Mouse (Mus musculus) neural tube, embryonic 10.5 days (tissue): ENCODE measurements around the gene Polr3e.

Experiments used
- DNase-seq: peaks from one replicate; pipeline ENCODE4 v3.0.0-alpha.2; 2017; ENCODE audit warnings: low spot score; ENCODE audit errors: extremely low spot score

The Polr3e gene

DNA sequence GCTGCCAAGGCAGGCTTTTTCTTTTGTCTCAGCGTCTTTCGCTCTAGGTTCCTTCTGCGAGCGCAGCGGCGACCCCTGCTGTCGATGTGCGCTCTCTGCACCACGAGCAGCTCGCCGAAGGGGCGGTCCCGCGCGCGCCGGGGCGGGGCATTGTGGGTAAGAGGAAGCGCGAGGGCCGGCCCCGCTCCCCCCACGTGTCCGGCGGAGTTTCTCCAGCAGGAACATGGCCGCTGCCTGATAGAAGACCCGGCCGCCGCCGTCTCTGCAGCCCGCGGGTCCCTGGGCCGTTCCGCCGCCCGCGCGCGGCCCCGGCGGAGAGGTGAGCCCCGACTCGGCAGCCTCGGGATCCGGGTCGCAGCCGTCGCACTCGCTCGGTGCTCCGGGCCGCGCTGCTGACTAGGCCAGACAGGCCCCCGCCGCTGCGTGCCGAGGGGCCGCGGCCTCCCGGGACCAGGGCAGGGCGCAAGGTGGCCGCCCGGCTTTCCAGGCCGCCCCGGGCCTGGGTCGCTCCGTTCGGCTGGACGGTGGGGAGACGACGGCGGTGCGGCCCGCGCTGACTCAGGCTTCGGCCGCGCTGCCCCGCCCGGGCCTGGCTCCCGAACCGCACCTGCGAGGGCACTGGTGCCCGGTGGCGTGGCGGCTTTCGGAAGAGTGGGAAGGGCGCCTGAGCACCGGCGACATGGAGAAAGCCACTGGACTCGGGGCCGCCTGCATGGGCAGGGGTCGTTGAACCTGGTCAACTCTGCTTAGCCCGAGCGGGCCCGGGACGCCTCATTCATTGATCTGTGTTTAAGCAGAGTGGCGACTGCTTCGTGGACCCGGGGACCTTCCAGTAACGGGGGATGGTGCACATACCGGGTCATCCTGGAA is at the start of gene Polr3e:
Polr3e (plus strand) TSS at position 153 of the 870 bp plus-strand sequence.
- peak; percentile 99 for DNase-seq

GRCm38 (mm10) chr7:120869883-120870282 is 47.7 kb upstream of the Polr3e start:
- no peak for DNase-seq

GRCm38 (mm10) chr7:120870431-120871008 is 47.0 kb upstream of the Polr3e start:
- no peak for DNase-seq

DNA sequence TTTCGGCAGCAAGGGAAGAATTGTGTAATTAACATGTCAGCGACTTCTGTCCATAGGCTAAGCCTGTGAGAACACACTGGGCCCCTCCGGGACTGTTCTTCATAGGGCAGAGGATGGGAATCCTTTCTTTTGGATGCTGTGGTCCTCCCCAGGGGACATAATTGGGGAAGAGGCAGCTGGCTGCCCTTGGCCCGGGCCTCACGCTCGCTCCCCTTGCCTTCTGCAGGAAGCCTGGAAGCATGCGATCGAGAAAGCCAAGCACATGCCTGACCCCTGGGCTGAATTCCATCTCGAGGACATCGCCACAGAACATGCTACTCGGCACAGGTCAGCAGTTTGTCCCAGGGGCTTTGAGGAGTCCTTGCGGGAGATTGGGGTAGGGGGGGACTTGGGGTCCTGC is 44.5 kb upstream of the Polr3e start:
- DNase-seq, result no peak

DNA sequence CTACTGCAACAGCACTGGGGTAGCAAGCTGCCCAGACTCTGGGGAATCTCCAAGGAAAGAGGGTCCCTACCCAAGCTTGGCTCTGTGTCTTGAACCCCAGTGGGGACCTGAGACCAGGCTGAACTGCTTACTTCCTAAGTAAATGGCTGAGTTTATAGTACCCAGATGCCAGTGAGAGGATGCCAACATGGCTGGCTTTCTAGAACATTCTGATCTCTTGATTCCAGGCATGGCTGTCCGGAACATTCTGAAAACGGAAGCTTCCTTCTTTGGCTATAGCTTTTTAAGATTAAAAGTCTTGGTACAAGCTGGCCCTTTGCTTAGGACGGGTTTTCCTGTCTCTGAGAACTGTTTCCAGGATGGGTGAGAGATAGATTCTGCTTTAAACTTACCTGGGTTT is 43.5 kb upstream of the Polr3e start:
- DNase-seq, result no peak

- no peak for DNase-seq
Observed at GRCm38 (mm10) chr7:120874764-120875539, 42.6 kb upstream of the Polr3e start.

DNA sequence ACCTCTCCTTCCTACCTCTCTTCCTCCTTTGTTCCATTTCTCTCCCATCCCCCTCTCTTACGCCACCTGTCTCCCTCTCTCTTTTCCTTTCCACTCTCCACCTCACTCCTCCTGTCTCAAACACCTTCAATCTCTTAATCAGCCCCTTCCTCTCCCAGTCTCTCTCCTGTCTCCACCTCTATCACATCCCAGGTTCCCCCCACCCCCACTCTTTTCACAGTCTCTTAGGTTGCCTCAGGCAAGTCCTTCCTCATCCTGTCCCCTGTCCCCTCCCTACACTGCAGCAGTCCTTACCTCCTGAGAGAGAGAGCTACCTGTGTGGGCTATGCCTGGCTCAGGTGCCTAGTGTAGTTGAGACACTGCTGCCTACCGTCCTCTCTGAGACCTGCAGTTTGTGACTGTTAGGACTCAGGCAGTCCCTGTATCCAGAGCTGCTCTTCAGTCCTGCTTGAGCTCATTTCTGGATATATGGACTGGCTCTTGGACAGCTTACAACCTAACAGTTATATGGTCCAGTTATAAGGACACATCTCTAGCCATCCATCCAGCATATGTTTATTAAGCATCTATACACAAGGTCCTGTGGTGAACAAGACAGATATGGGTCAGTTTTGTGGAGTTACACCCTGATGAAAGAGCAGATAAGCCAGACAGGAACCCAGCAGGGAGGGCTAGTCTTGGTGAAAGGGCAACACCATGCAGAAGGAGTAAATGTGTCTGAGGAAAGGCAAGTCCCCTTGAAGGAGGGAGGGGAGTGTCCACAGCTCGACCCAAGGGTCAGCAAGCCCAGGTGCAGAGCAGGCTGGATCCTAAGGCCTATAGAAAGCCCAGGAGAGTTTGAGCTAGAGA is 41.8 kb upstream of the Polr3e start:
- DNase-seq, result no peak

DNA sequence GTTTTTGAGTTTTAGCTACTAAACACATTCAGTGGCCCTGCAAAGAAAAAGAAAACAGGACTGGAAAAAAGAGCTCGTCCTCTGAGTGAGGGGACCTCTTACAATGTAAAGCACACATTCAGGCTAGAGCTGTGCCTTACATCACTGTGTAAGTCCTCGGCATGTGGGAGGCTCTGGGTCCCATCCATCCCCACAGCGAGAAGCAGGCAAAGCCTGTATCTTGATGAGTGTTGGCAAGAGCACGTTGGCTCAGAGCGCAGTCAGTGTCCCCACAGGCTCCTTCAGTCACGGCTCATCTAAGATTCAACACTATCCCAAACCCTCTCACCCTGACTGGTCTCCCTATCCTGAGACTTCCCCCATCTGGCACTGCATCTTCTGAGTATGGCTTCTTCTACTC is 39.3 kb upstream of the Polr3e start:
- no peak for DNase-seq

DNA sequence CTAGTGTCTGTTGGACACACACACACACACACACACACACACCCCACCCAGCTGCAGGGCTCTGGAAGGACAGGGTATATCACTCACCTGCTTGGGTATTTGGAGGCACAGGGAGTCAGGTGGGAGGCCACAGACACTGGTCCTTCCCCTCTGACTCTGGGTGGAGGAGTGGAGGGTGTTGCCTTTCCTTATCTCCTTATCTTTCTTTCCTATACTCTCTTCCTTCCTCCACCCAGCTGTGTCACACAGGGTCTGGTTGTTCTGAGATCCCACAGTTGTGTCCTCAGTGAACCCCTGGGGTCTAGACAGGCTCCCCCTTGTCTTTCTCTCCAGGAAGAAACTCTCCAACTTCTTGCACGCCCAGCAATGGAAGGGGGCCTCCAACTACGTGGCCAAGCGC is 37.6 kb upstream of the Polr3e start:
- DNase-seq, result no peak

DNA sequence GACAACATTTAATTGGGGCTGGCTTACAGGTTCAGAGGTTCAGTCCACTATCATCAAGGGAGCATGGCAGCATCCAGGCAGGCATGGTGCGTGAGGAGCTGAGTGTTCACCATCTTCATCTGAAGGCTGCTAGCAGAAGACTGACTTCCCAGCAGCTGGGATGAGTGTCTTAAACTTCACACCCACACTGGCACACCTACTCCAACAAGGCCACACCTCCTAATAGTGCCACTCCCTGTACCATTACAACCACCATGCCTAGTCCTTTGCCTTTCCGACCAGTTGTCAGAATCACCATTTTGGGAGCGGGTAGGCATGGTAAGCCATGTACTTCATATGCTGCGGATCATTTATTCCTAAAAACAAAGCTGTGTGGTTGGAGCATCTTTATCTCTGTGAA is 36.8 kb upstream of the Polr3e start:
- DNase-seq, result no peak

DNA sequence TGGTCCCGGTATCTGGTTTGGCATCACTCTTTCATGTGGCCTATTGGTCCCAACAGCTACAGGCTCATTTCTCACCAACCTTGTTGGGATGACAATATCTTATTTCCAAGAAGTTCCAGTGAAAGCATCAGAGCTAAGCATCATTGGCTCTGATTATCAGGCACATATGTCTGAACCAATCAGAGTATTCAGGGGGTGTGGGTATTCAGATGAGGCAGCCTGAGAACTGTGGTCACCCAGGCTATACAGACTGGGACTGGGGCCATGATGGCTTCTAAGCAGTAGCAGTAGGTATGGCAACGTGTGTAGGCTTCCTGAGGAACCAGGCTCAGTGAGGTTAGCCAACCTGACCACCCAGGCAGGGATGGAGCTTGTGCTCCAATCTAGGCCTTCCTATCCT is 36.1 kb upstream of the Polr3e start:
- DNase-seq, result no peak

DNA sequence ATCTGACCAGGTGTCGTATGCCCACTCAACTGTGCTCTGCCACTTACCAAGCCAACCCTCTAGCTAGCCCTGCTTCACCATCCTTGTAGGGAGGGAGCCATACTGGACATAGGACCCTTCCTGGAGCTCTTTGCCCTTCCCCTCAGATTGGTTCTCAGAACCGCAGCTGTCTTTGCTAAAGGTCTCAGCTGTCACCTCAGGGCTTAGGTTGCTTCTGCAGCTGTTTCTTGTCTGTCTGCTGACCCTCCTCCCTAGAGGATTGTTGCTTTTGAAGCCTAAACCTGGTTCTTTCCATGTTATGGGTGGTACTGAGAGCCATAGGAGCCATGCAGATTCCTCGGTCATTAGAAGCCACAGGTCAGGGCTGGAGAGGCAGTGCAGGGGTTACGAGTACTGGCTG is 34.9 kb upstream of the Polr3e start:
- no peak for DNase-seq

DNA sequence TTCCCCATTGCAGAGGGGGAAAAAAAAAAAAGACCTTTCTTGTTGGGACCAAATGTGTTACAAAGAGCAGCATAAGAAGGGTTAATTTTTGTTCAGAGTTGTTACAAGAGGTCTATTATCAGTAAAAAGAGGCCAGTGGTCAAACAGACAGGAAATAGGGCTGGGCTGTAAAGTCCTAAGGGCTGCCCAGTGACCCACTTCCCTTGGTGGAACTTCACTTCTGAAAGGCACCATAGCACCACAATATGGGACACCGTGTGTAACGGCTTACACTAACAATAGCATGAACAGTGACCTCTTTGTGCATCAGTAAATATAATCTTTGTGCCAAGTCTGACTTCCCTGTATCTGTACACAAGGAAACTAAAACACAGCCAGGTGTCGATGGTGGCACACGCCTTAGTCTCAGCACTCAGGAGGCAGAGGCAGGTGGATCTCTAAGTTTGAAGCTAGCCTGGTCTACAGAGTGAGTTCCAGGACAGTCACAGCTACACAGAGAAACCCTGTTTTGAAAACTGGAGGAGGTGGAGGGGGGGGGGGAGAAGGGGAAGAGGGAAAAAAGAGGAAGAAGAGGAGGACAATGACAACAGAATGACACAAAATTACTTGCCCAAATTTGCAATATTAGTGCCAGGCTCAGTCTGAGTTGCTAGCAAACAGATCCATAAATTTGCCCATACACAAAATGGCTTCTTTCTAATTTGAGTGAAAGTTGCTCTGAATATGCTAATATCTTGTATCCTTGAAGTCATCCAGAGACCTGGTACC is 33.8 kb upstream of the Polr3e start:
- no peak for DNase-seq

DNA sequence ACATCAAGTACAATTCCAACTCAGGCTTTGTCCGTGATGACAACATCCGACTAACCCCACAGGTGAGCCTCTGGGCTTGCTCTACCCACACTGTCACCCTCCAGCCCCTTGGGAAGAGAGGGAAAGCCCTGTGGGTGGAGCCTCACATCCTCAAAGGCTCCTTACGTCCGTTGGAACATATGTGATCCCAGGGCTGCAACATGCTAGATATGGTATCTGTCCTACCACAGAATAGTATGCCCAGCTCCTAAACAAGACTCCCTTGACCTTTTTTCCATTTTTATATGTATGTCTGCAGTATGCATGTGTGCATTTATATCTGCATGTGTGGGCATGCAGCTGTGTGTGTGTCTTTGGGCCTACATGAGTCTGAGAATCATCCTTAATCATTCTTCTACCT is 32.8 kb upstream of the Polr3e start:
- DNase-seq, result no peak

GRCm38 (mm10) chr7:120893123-120893522 is 24.4 kb upstream of the Polr3e start:
- DNase-seq, result no peak

- DNase-seq, result no peak
Observed at GRCm38 (mm10) chr7:120897054-120897453, 20.5 kb upstream of the Polr3e start.

GRCm38 (mm10) chr7:120897711-120898335 is 19.7 kb upstream of the Polr3e start:
- DNase-seq, result no peak

GRCm38 (mm10) chr7:120900191-120900590 is 17.4 kb upstream of the Polr3e start:
- no peak for DNase-seq

- no peak for DNase-seq
Observed at GRCm38 (mm10) chr7:120901701-120902100, 15.8 kb upstream of the Polr3e start.

GRCm38 (mm10) chr7:120902931-120903330 is 14.6 kb upstream of the Polr3e start:
- DNase-seq, result no peak
